Mouse (Mus musculus): Measurements from ENCODE around the gene Washc1. TPM values are rescaled to one million over a fixed set of nuclear protein-coding genes. Genes with fewer than 3 reads are reported as not detected.
A peak's percentile ranks its signal among the peaks of the same experiment; 100 is the strongest.
"Not testable (repeated sequence)": the region's sequence is repeated elsewhere in the genome, so short reads cannot be mapped to it uniquely, and the experiment has no call there.

The Washc1 gene
- polyA plus RNA-seq, 1 experiment, result 47.4 TPM

- TF ChIP-seq POLR2A (IDR thresholded peaks at IDR 0.05; ENCODE audit: borderline replicate concordance, control insufficient read depth, low read depth, low read length) (peak; percentile 83; the same call in 1 of the 2 replicates), CTCF (IDR thresholded peaks at IDR 0.05; ENCODE audit: control insufficient read depth, insufficient read depth, low read length) (no peak)
- peak within 1 kb of the TSS; percentile 73 for H3K27ac ChIP-seq (ENCODE audit: control insufficient read depth, insufficient read depth, low read depth, low read length, poor library complexity)
- WGBS, result 4% methylated on average over 45 of the region's 45 CpGs
- H3K4me3 ChIP-seq (replicated peaks; ENCODE audit: control insufficient read depth, low read depth, low read length), result peak within 1 kb of the TSS; percentile 73
- H3K4me1 ChIP-seq (ENCODE audit: control insufficient read depth, insufficient read depth, low read length), result peaks cover 2% of the 10 kb centered on the region; the same call in 1 of the 2 replicates
Observed at GRCm38 (mm10) chr17:66123066-66123815, 11.9 kb downstream of the Washc1 start, which contains the start of gene Ddx11. Gene Ddx11, plus strand, starts transcription at chr17:66123520.

- 2% methylated on average over 20 of the region's 20 CpGs for WGBS
- Histone ChIP-seq H3K27ac (ENCODE audit: control insufficient read depth, insufficient read depth, low read depth, low read length, poor library complexity) (peak overlapping the region; percentile 73), H3K4me3 (replicated peaks; ENCODE audit: control insufficient read depth, low read depth, low read length) (peak overlapping the region; percentile 73), H3K4me1 (ENCODE audit: control insufficient read depth, insufficient read depth, low read length) (peaks cover 2% of the 10 kb centered on the region; the same call in 1 of the 2 replicates)
- TF ChIP-seq CTCF (IDR thresholded peaks at IDR 0.05; ENCODE audit: control insufficient read depth, insufficient read depth, low read length) (no peak), POLR2A (IDR thresholded peaks at IDR 0.05; ENCODE audit: borderline replicate concordance, control insufficient read depth, low read depth, low read length) (no peak)
Observed at GRCm38 (mm10) chr17:66123816-66124610, 12.7 kb downstream of the Washc1 start.

GRCm38 (mm10) chr17:66125211-66125610 lies 13.9 kb downstream of the Washc1 start:
- TF ChIP-seq POLR2A (IDR thresholded peaks at IDR 0.05; ENCODE audit: borderline replicate concordance, control insufficient read depth, low read depth, low read length) (no peak), CTCF (IDR thresholded peaks at IDR 0.05; ENCODE audit: control insufficient read depth, insufficient read depth, low read length) (no peak)
- Histone ChIP-seq H3K4me3 (replicated peaks; ENCODE audit: control insufficient read depth, low read depth, low read length) (no peak overlapping the region), H3K27ac (ENCODE audit: control insufficient read depth, insufficient read depth, low read depth, low read length, poor library complexity) (no peak overlapping the region), H3K4me1 (ENCODE audit: control insufficient read depth, insufficient read depth, low read length) (peaks cover 2% of the 10 kb centered on the region; the same call in 1 of the 2 replicates)
- 75% methylated on average over 5 of the region's 5 CpGs for WGBS

GRCm38 (mm10) chr17:66130371-66130770 lies 19.0 kb downstream of the Washc1 start:
- no peak overlapping the region for H3K27ac ChIP-seq (ENCODE audit: control insufficient read depth, insufficient read depth, low read depth, low read length, poor library complexity)
- TF ChIP-seq POLR2A (IDR thresholded peaks at IDR 0.05; ENCODE audit: borderline replicate concordance, control insufficient read depth, low read depth, low read length) (no peak), CTCF (IDR thresholded peaks at IDR 0.05; ENCODE audit: control insufficient read depth, insufficient read depth, low read length) (no peak)
- no peak overlapping the region for H3K4me3 ChIP-seq (replicated peaks; ENCODE audit: control insufficient read depth, low read depth, low read length)
- WGBS, result 91% methylated on average over 9 of the region's 9 CpGs
- no peaks in the 10 kb centered on the region; the same call in 1 of the 2 replicates for H3K4me1 ChIP-seq (ENCODE audit: control insufficient read depth, insufficient read depth, low read length)

DNA sequence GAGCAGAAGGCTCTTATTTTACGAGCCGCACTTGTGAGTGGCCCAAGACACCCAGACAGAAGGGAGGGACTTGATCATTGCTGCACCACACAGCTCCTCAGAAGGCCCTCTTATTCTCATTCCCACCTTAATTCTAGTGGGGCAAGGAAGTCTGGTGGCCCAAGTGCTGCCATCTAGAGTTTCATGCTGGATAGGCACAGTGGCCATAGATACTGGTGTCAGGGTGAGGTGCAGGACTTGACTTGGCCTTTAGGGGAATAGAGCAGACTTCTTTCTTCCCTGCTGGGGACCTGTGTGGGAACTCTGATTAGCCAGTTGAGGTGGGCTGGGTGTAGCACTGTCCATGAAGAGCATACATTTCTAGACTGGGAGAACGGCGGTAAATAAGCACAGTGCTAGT lies 19.9 kb downstream of the Washc1 start:
- H3K4me3 ChIP-seq (replicated peaks; ENCODE audit: control insufficient read depth, low read depth, low read length), result no peak overlapping the region
- 94% methylated on average over 4 of the region's 4 CpGs for WGBS

DNA sequence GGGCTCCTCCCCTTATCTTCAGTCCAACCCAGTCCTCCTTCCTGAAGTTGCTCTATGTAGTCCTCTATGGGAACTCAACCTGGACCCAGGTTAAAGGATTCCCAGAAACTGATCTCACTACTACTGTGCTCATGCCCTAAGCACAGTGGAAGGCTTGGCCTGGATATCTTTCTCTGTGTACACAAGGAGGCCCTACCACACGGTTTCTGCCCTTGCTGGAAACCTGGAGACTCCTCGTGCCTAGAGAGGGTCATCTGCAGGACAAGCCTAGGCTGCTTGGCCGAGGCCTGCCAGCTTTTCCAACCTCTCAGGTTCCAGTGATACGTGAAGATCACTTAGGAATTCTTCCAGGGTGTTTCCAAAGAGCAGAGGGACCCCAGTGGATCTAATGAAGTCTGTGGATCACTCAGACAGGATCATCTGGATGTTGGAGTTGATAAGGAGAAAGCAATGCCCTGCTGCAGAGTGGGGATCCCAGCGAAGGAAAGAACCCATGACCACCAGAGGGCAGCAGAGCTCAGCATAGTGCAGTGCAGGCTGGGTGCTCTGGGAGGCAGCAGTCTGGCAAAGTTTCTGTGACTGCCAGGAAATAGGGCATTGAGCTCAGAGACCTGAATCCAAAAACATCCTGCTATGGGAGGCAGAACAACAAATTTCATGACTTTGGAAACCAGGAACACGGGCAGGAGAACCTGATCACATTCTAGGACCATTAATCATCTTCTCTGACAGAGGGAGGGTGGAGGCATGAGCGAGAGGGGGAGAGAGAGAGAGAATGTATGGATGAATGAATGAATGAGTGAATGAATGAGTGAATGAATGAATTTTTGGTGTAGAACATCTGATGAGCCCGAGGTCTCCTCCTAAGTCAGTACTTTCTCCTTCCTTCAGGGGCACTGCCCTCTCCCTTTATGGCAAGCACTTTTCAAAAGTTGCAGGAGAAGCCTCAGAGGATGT lies 41.6 kb downstream of the Washc1 start:
- WGBS, result 60% methylated on average over 6 of the region's 8 CpGs
- not testable (repeated sequence) for H3K27ac ChIP-seq (ENCODE audit: control insufficient read depth, insufficient read depth, low read depth, low read length, poor library complexity); H3K4me1 ChIP-seq (ENCODE audit: control insufficient read depth, insufficient read depth, low read length); H3K4me3 ChIP-seq (replicated peaks; ENCODE audit: control insufficient read depth, low read depth, low read length)

More for the DNA sequence above, 19.9 kb downstream of the Washc1 start:
- TF ChIP-seq POLR2A (IDR thresholded peaks at IDR 0.05; ENCODE audit: borderline replicate concordance, control insufficient read depth, low read depth, low read length) (no peak), CTCF (IDR thresholded peaks at IDR 0.05; ENCODE audit: control insufficient read depth, insufficient read depth, low read length) (peak; percentile 52; the same call in 1 of the 2 replicates)
- H3K27ac ChIP-seq (ENCODE audit: control insufficient read depth, insufficient read depth, low read depth, low read length, poor library complexity), result no peak overlapping the region
- H3K4me1 ChIP-seq (ENCODE audit: control insufficient read depth, insufficient read depth, low read length), result no peaks in the 10 kb centered on the region

DNA sequence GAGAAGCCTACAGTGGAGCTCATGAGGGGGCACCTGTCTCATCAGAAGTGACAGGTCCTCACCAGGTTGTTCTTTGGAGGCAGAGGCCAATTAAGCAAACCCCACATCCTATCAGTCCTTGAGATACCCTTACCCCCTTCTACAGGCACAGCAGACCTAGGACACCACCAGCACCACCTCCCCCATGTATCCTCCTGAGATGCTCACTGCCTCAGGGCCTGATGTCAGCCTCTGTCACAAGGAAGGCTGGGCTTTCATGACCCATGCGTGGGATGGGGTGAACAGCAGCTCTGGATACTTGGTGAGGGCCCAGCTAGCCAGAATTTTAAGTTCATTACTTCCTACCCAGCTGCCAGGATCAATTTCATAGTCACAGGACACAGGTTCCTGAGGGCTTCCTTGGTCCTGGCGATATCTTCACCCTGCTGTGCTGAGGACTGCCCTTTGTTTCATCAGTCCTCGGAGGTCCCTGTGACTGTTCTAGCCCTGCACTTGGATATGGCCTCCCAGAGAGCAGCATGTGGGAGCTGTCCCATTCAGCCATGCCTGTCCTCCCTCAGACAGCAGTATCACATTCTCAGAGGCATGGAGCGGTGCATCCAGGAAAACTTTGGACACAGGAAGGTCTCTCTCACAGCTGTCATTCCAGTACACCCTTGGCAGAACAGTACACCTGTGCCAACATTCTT lies 42.5 kb downstream of the Washc1 start:
- H3K4me3 ChIP-seq (replicated peaks; ENCODE audit: control insufficient read depth, low read depth, low read length); H3K4me1 ChIP-seq (ENCODE audit: control insufficient read depth, insufficient read depth, low read length); H3K27ac ChIP-seq (ENCODE audit: control insufficient read depth, insufficient read depth, low read depth, low read length, poor library complexity): not testable (repeated sequence)
- 80% methylated on average over 4 of the region's 4 CpGs for WGBS
